Mouse (Mus musculus): ENCODE measurements around the gene Tiam1. TPM values are rescaled to one million over a fixed set of nuclear protein-coding genes. Genes with fewer than 3 reads are reported as not detected.

Tiam1 gene
- polyA plus RNA-seq, 1 experiment: 1.8 TPM

DNA sequence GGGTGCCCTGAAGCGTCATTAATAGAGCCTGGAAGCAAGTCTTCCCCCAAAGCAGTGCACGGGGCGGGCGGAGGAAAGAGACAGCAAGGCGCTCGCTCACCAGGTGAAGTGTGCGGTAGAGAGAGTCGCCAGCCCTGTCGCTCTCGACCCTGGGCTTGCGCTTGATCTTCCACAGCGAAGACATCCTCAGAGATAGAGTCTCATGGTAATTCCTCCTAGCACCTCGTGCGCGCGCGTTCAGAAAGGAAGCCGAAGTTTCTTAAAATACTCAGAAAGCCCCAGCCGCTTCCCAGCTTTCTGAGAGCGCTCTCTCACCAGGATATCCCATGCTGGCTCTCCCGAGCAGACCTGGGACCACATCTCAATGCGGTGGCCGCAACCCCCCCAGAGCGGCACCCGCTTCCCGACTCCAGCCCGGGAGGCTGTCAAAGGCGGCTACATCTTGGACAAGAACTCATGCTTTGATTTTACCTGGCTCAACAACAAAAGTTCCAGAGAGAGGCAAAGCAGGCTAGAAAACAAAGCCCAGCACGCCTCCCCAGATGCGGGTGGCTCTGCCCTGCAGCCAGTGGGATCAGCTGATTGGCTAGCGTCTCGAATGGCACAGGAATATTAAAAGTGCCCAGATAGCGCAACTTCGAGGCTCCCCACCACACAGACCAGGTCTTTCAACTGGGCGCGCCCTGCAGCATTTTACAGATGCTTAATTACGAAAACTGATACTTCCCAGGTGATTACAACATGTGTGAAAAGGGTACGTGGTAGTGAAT is 325.5 kb downstream of the Tiam1 start:
- H3K27ac ChIP-seq (ENCODE audit: insufficient read depth, low read depth, low read length): no peak overlapping the region
- H3K4me1 ChIP-seq (ENCODE audit: control insufficient read depth, insufficient read depth, insufficient read length, low read length): no peaks in the 10 kb centered on the region
- no peaks in the 10 kb centered on the region for H3K36me3 ChIP-seq (ENCODE audit: control insufficient read depth, insufficient read depth, low read length)
- no peaks in the 10 kb centered on the region for H3K27me3 ChIP-seq (ENCODE audit: control insufficient read depth, insufficient read depth, low read length)
- H3K4me3 ChIP-seq (ENCODE audit: low read depth, low read length): no peak overlapping the region
- no peak for TF ChIP-seq CTCF (IDR thresholded peaks at IDR 0.05; ENCODE audit: extremely low read depth, insufficient read length, insufficient replicate concordance, low read depth, low read length)
- TF ChIP-seq POLR2A (IDR thresholded peaks at IDR 0.05; ENCODE audit: low read depth, low read length): no peak
- 51% methylated on average over 38 of the region's 38 CpGs for WGBS

DNA sequence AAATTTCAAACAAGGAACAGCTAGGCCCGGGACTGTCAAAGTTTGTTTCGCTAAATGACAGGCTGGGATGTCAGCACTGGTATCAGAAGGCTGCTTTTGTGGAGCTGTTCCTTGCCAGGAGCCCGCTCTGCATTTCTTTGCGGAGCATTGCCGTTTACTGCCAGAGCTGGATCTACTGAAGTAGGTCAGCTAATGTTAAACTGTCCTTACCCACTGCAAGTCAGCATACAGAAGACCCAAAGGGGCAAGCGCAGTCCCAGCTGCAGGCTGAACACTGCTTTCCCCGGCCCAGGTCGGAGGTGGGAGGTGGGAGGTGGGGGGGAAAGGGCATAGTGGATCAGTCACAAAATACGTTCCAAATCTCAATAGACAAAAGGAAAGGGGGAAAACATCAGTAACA is 326.3 kb downstream of the Tiam1 start:
- 85% methylated on average over 9 of the region's 9 CpGs for WGBS
- no peaks in the 10 kb centered on the region for H3K36me3 ChIP-seq (ENCODE audit: control insufficient read depth, insufficient read depth, low read length)
- no peaks in the 10 kb centered on the region for H3K4me1 ChIP-seq (ENCODE audit: control insufficient read depth, insufficient read depth, insufficient read length, low read length)
- no peak overlapping the region for H3K27ac ChIP-seq (ENCODE audit: insufficient read depth, low read depth, low read length)
- no peak overlapping the region for H3K4me3 ChIP-seq (ENCODE audit: low read depth, low read length)
- TF ChIP-seq POLR2A (IDR thresholded peaks at IDR 0.05; ENCODE audit: low read depth, low read length): no peak
- no peak for TF ChIP-seq CTCF (IDR thresholded peaks at IDR 0.05; ENCODE audit: extremely low read depth, insufficient read length, insufficient replicate concordance, low read depth, low read length)
- H3K27me3 ChIP-seq (ENCODE audit: control insufficient read depth, insufficient read depth, low read length): no peaks in the 10 kb centered on the region

DNA sequence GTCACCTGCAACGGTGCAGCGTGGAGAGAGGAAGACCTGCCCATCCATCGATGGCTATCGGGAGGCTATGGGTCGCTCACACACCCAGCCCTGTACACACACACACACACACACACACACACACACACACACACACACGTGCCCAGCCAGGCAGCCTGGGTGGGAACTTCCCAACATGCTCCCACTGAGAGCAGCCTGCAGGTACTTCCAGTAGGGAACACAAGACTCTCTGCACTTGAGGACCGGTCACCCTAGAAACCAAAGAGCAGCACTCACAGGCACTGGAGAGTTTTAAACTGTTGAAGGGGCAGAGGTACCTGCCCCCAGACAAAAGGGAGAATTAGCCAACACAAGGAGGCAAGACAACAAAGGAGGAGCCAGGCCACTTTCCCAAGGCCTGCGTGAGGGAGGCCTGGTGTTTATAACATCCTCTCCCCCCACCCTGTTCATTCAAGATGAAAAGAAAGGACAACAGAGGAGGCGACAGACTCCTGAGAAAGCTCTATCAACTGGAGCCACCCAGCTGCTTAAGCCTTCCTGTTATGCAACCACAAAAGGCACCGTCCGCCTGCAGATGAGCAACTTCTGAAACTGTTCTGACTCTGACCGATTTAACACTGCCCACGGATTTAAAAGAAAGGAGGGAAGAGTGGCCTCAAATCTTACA is 326.9 kb downstream of the Tiam1 start:
- TF ChIP-seq CTCF (IDR thresholded peaks at IDR 0.05; ENCODE audit: extremely low read depth, insufficient read length, insufficient replicate concordance, low read depth, low read length) (no peak), POLR2A (IDR thresholded peaks at IDR 0.05; ENCODE audit: low read depth, low read length) (no peak)
- Histone ChIP-seq H3K4me3 (ENCODE audit: low read depth, low read length) (no peak overlapping the region), H3K27ac (ENCODE audit: insufficient read depth, low read depth, low read length) (no peak overlapping the region), H3K4me1 (ENCODE audit: control insufficient read depth, insufficient read depth, insufficient read length, low read length) (no peaks in the 10 kb centered on the region), H3K27me3 (ENCODE audit: control insufficient read depth, insufficient read depth, low read length) (no peaks in the 10 kb centered on the region), H3K36me3 (ENCODE audit: control insufficient read depth, insufficient read depth, low read length) (no peaks in the 10 kb centered on the region)
- 78% methylated on average over 13 of the region's 13 CpGs for WGBS

DNA sequence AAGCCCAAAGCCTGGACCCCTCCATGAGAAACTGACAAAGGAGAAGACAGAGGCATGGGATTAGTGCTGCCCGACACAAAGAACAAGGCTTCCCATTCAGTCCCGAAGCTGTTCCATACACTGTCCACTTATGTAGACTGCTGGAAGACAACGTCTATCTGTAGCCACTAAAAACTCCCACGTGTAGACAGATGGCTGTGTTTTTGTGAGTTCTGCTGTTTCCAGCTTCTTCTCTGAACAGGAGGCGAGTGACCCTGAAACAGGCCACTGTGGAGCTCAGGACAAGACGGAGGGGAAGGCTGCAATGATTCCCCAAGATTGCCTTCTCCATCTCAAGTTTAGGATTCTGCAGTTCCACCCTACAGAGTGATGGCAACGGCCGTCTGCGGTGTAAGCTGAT is 330.0 kb downstream of the Tiam1 start:
- 91% methylated on average over 9 of the region's 9 CpGs for WGBS
- Histone ChIP-seq H3K27ac (ENCODE audit: insufficient read depth, low read depth, low read length) (no peak overlapping the region), H3K27me3 (ENCODE audit: control insufficient read depth, insufficient read depth, low read length) (no peaks in the 10 kb centered on the region), H3K4me3 (ENCODE audit: low read depth, low read length) (no peak overlapping the region), H3K36me3 (ENCODE audit: control insufficient read depth, insufficient read depth, low read length) (no peaks in the 10 kb centered on the region; the same call in 1 of the 2 replicates), H3K4me1 (ENCODE audit: control insufficient read depth, insufficient read depth, insufficient read length, low read length) (no peaks in the 10 kb centered on the region)
- TF ChIP-seq POLR2A (IDR thresholded peaks at IDR 0.05; ENCODE audit: low read depth, low read length): no peak
- TF ChIP-seq CTCF (IDR thresholded peaks at IDR 0.05; ENCODE audit: extremely low read depth, insufficient read length, insufficient replicate concordance, low read depth, low read length): no peak

DNA sequence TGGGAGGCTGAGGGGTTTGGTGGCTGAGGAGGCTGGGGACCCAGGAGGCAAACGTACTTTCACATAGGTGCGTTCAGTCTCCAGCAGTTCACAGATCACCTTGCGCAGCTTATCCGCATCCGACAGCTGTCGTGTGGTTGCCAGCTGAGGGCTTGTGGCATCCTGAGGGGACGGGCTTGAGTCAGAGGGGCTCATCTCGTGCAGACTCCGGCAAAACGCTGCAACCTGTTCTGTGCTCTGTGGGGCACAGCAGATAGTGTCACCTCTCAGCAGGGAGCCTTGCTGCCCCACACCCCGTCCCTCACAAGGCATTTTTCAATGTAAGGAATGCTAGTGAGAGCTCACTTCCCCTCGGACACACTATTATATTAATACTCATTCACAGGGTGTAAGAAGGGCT is 330.7 kb downstream of the Tiam1 start:
- no peak overlapping the region for H3K27ac ChIP-seq (ENCODE audit: insufficient read depth, low read depth, low read length)
- H3K4me1 ChIP-seq (ENCODE audit: control insufficient read depth, insufficient read depth, insufficient read length, low read length): no peaks in the 10 kb centered on the region
- H3K27me3 ChIP-seq (ENCODE audit: control insufficient read depth, insufficient read depth, low read length): no peaks in the 10 kb centered on the region
- TF ChIP-seq POLR2A (IDR thresholded peaks at IDR 0.05; ENCODE audit: low read depth, low read length): no peak
- no peak for TF ChIP-seq CTCF (IDR thresholded peaks at IDR 0.05; ENCODE audit: extremely low read depth, insufficient read length, insufficient replicate concordance, low read depth, low read length)
- no peaks in the 10 kb centered on the region; the same call in 1 of the 2 replicates for H3K36me3 ChIP-seq (ENCODE audit: control insufficient read depth, insufficient read depth, low read length)
- WGBS: 91% methylated on average over 12 of the region's 12 CpGs
- H3K4me3 ChIP-seq (ENCODE audit: low read depth, low read length): no peak overlapping the region

DNA sequence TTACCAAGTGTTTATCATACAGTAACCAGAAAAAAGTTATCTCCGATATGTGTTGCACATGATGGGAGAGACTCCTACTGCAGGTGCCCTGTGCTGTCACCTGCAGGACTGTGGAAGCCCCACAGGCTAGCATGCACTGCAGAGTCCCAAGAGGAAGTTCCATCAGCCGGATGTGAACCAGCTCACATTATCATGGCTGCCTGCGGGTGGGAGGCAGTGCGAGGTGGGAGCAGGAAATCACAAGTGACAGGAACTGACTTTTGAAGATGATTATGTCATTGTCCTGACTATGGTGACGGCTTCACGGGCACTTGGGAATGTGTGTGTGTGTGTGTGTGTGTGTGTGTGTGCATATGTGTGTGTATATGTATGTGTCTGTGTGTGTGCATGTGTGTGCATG is 333.2 kb downstream of the Tiam1 start:
- H3K36me3 ChIP-seq (ENCODE audit: control insufficient read depth, insufficient read depth, low read length): no peaks in the 10 kb centered on the region; the same call in 1 of the 2 replicates
- TF ChIP-seq POLR2A (IDR thresholded peaks at IDR 0.05; ENCODE audit: low read depth, low read length) (no peak), CTCF (IDR thresholded peaks at IDR 0.05; ENCODE audit: extremely low read depth, insufficient read length, insufficient replicate concordance, low read depth, low read length) (no peak)
- no peak overlapping the region for H3K4me3 ChIP-seq (ENCODE audit: low read depth, low read length)
- WGBS: 85% methylated on average over 6 of the region's 6 CpGs
- H3K4me1 ChIP-seq (ENCODE audit: control insufficient read depth, insufficient read depth, insufficient read length, low read length): no peaks in the 10 kb centered on the region
- H3K27me3 ChIP-seq (ENCODE audit: control insufficient read depth, insufficient read depth, low read length): no peaks in the 10 kb centered on the region
- no peak overlapping the region for H3K27ac ChIP-seq (ENCODE audit: insufficient read depth, low read depth, low read length)

DNA sequence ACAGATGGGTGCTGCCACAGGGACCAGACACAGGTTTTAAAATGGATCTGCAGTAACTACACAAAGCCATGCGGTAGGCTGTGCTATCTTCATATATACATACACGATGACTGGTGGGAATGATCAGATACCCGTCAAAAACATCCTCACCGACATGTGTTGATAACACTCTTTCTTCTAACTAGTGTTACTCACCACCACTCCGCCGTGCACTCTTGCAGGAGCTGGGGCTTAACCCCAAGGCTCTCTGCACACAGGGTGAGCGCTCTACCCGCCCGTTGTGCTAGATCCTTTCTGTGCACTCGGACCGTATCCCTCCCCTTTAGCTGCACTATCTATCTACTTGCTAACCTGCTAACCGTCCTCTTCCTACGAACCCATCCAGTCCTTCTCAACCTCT is 335.4 kb downstream of the Tiam1 start:
- TF ChIP-seq CTCF (IDR thresholded peaks at IDR 0.05; ENCODE audit: extremely low read depth, insufficient read length, insufficient replicate concordance, low read depth, low read length): no peak
- no peak for TF ChIP-seq POLR2A (IDR thresholded peaks at IDR 0.05; ENCODE audit: low read depth, low read length)
- Histone ChIP-seq H3K4me1 (ENCODE audit: control insufficient read depth, insufficient read depth, insufficient read length, low read length) (no peaks in the 10 kb centered on the region), H3K27me3 (ENCODE audit: control insufficient read depth, insufficient read depth, low read length) (no peaks in the 10 kb centered on the region), H3K4me3 (ENCODE audit: low read depth, low read length) (no peak overlapping the region), H3K36me3 (ENCODE audit: control insufficient read depth, insufficient read depth, low read length) (no peaks in the 10 kb centered on the region; the same call in none of the 2 replicates), H3K27ac (ENCODE audit: insufficient read depth, low read depth, low read length) (no peak overlapping the region)
- 84% methylated on average over 13 of the region's 13 CpGs for WGBS

All from small intestine, adult 2 months (tissue).